Mouse (Mus musculus) ES-Bruce4 (cell line): ENCODE measurements at regions not wholly inside any gene's neighbourhood (a gene's known extent, or its start where the extent isn't known, plus 50 kb on each side); places are given as distances from the start of the nearest gene placed in this dataset.

ENCODE experiments used
- H3K27ac ChIP-seq: 2 replicates; pipeline ENCODE4 v1.5.1; 2012; ENCODE audit warnings: low read length, inconsistent platforms; ENCODE audit not compliant: insufficient read depth
- H3K27me3 ChIP-seq: 2 replicates; pipeline ENCODE4 v1.6.1; 2012; ENCODE audit warnings: mild to moderate bottlenecking, low read length, inconsistent platforms; ENCODE audit not compliant: control insufficient read depth, poor library complexity, insufficient read depth, severe bottlenecking
- H3K36me3 ChIP-seq: 2 replicates; pipeline ENCODE4 v1.6.1; 2012; ENCODE audit warnings: inconsistent platforms, mild to moderate bottlenecking, low read length, moderate library complexity; ENCODE audit not compliant: control insufficient read depth, poor library complexity, insufficient read depth, severe bottlenecking
- H3K4me1 ChIP-seq: one replicate; pipeline ENCODE4 v1.8.1; 2011; ENCODE audit warnings: low read length; ENCODE audit not compliant: control insufficient read depth, insufficient read depth
- H3K4me3 ChIP-seq: 2 replicates; pipeline ENCODE4 v1.5.1; 2011; ENCODE audit warnings: low read depth, mild to moderate bottlenecking, low read length
- H3K9ac ChIP-seq: 2 replicates; pipeline ENCODE4 v1.6.1; 2012; ENCODE audit warnings: low read depth, mild to moderate bottlenecking, inconsistent platforms; ENCODE audit not compliant: poor library complexity, severe bottlenecking
- H3K9me3 ChIP-seq: replicated peaks from 2 replicates; pipeline ENCODE4 v1.6.1; 2012; ENCODE audit warnings: mild to moderate bottlenecking, low read length, inconsistent platforms; ENCODE audit not compliant: control insufficient read depth, poor library complexity, insufficient read depth, severe bottlenecking
- CTCF ChIP-seq: IDR thresholded peaks from one replicate; pipeline ENCODE4 v1.8.1; 2011; ENCODE audit warnings: low read depth, low read length
- EP300 ChIP-seq: IDR thresholded peaks from 2 replicates; pipeline ENCODE4 v1.6.1; 2011; ENCODE audit warnings: low read depth, low read length; ENCODE audit not compliant: insufficient read depth
- POLR2A ChIP-seq: IDR thresholded peaks from one replicate; pipeline ENCODE4 v1.8.1; 2011; ENCODE audit warnings: low read length; ENCODE audit not compliant: insufficient read depth

DNA sequence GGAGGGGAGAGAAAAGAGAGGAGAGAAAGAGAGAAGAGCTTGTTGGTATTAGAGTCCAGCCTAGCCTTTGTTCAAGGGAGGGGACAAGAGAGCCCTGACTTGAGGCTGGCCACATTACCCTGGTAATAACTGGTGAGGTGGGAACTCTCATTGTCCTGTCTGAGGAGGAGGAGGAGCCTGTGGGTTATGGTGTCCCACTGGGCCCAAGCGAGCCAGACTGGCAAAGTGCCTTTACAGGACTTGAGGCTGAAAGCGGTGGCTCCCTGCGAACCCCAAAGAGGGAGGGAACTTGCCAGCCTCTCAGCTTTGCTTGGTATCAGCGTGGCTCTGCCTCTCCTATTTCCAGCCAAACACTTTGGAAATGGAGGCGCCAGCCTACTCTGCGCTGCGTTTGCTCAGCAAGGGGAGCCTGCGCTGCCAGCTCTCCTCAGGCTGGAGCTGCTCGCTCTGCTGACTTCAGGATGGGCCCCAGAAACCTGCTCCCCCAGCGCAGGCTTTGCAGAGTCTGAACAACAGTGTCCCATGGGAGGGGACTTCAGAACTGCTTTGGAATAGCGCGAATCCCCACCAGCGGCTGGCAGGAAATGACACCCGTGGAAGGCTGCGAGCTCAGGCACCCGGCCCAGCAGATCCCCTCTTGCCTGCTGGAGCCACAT lies 66.4 kb upstream of the Pmepa1 start:
- H3K27me3 ChIP-seq = no peaks in the 10 kb centered on the region

GRCm38 (mm10) chr2:173343665-173344064 lies 67.3 kb upstream of the Pmepa1 start:
- TF ChIP-seq POLR2A (no peak), EP300 (no peak), CTCF (no peak)
- Histone ChIP-seq H3K4me1 (peaks cover 4% of the 10 kb centered on the region), H3K9ac (no peak overlapping the region), H3K9me3 (peaks cover 4% of the 10 kb centered on the region), H3K27ac (no peak overlapping the region), H3K36me3 (no peaks in the 10 kb centered on the region), H3K4me3 (no peak overlapping the region), H3K27me3 (no peaks in the 10 kb centered on the region)

More for the DNA sequence above, 66.4 kb upstream of the Pmepa1 start:
- no peak overlapping the region for H3K4me3 ChIP-seq
- H3K27ac ChIP-seq = no peak overlapping the region
- H3K4me1 ChIP-seq = peaks cover 3% of the 10 kb centered on the region
- H3K9ac ChIP-seq = no peak overlapping the region
- H3K9me3 ChIP-seq = peaks cover 4% of the 10 kb centered on the region
- H3K36me3 ChIP-seq = no peaks in the 10 kb centered on the region
- TF ChIP-seq CTCF (no peak), EP300 (no peak), POLR2A (no peak)

DNA sequence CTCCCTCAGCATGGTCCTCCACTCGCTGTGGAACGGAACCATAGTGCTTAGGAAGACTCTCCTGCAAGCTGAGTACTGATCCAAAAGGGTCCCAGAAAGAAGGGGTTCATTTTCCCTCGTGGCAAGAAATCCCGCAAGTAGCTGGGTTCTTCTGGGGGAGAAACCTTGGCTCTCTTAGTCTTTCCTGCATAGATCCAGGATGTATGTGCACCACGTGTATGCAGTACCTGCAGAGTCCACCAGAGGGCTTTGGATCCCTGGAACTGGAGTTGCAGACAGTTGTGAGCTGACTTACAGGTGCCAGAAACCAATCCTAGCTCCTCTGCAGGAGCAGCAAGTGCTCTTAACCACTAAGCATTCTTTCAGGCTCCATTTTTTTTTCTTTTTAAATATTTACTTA lies 67.9 kb upstream of the Pmepa1 start:
- Histone ChIP-seq H3K36me3 (no peaks in the 10 kb centered on the region), H3K27me3 (no peaks in the 10 kb centered on the region), H3K4me3 (no peak overlapping the region), H3K9me3 (peaks cover 4% of the 10 kb centered on the region), H3K9ac (no peak overlapping the region), H3K27ac (no peak overlapping the region), H3K4me1 (peaks cover 2% of the 10 kb centered on the region)
- TF ChIP-seq CTCF (no peak), POLR2A (no peak), EP300 (no peak)

DNA sequence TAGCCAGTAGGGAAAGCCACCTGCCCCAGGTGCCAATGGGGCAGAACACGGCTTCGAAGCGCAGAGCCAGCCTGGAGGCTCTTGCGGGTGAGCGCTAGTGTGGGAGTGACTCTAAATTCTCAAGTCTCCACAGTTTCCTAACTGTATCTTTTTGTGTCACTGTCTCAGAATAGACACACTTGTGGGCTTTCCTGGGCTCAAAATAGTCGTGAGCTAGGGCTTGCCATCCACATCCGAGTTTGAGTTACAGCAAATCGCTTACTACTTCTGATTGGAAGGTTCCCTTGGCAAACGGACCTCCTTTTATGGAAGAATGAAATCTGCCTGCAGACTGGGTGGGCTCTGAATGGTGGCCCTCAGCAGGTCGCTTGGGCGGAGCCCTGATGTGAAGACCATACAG lies 71.0 kb upstream of the Pmepa1 start:
- TF ChIP-seq POLR2A (no peak), EP300 (no peak), CTCF (no peak)
- Histone ChIP-seq H3K27ac (no peak overlapping the region), H3K4me1 (peaks cover 2% of the 10 kb centered on the region), H3K9ac (no peak overlapping the region), H3K4me3 (no peak overlapping the region), H3K36me3 (no peaks in the 10 kb centered on the region), H3K9me3 (peaks cover 4% of the 10 kb centered on the region), H3K27me3 (no peaks in the 10 kb centered on the region)

- Histone ChIP-seq H3K36me3 (no peaks in the 10 kb centered on the region), H3K4me3 (no peak overlapping the region), H3K27ac (no peak overlapping the region), H3K27me3 (no peaks in the 10 kb centered on the region), H3K4me1 (peaks cover 2% of the 10 kb centered on the region), H3K9me3 (peaks cover 4% of the 10 kb centered on the region), H3K9ac (no peak overlapping the region)
- TF ChIP-seq EP300 (no peak), POLR2A (no peak), CTCF (no peak)
Measured at GRCm38 (mm10) chr2:173348757-173349156, 72.4 kb upstream of the Pmepa1 start.

GRCm38 (mm10) chr2:173349510-173349909 lies 73.2 kb upstream of the Pmepa1 start:
- Histone ChIP-seq H3K4me3 (no peak overlapping the region), H3K27me3 (no peaks in the 10 kb centered on the region), H3K36me3 (no peaks in the 10 kb centered on the region), H3K9ac (no peak overlapping the region), H3K27ac (no peak overlapping the region), H3K9me3 (peaks cover under 1% of the 10 kb centered on the region; the same call in 1 of the 2 replicates), H3K4me1 (peaks cover 2% of the 10 kb centered on the region)
- TF ChIP-seq EP300 (no peak), CTCF (no peak), POLR2A (no peak)
